Mouse (Mus musculus): Measurements from ENCODE around the gene Nfix. TPM values are rescaled to one million over a fixed set of nuclear protein-coding genes. Genes with fewer than 3 reads are reported as not detected.

The Nfix gene
- total and polyA plus RNA-seq, 2 experiments from 2014 or later: 92.5 to 123 TPM

- WGBS: 30% methylated on average over 5 of the region's 5 CpGs
- ATAC-seq: no peak
Measured at GRCm38 (mm10) chr8:84781686-84782505, 18.2 kb downstream of the Nfix start.

GRCm38 (mm10) chr8:84780949-84781680 is 19.0 kb downstream of the Nfix start:
- 30% methylated on average over 6 of the region's 6 CpGs for WGBS
- TF ChIP-seq CTCF (IDR thresholded peaks at IDR 0.05; ENCODE audit: low read depth): no peak
- Histone ChIP-seq H3K4me1 (ENCODE audit: insufficient read depth, low read length) (peaks cover 43% of the 10 kb centered on the region), H3K9ac (replicated peaks; ENCODE audit: low read length) (peak overlapping the region; percentile 28; the same call in 1 of the 2 replicates), H3K27ac (peak overlapping the region; percentile 90), H3K9me3 (ENCODE audit: low read length) (no peaks in the 10 kb centered on the region), H3K27me3 (ENCODE audit: insufficient read depth, low read length) (peaks cover 13% of the 10 kb centered on the region), H3K36me3 (ENCODE audit: insufficient read depth, low read length) (no peaks in the 10 kb centered on the region), H3K4me3 (ENCODE audit: low read length) (no peak overlapping the region), H3K4me2 (ENCODE audit: low read depth, low read length) (no peak overlapping the region)
- DNase-seq (ENCODE audit: low spot score) (peak; percentile 38), ATAC-seq (peak; percentile 36)

More at GRCm38 (mm10) chr8:84781686-84782505, 18.2 kb downstream of the Nfix start:
- peaks cover 51% of the 10 kb centered on the region for H3K4me1 ChIP-seq (ENCODE audit: insufficient read depth, low read length)
- no peak overlapping the region for H3K4me2 ChIP-seq (ENCODE audit: low read depth, low read length)
- no peak overlapping the region for H3K4me3 ChIP-seq (ENCODE audit: low read length)
- no peaks in the 10 kb centered on the region for H3K36me3 ChIP-seq (ENCODE audit: insufficient read depth, low read length)
- peak overlapping the region; percentile 28; the same call in 1 of the 2 replicates for H3K9ac ChIP-seq (replicated peaks; ENCODE audit: low read length)
- TF ChIP-seq CTCF (IDR thresholded peaks at IDR 0.05; ENCODE audit: low read depth): no peak
- H3K9me3 ChIP-seq (ENCODE audit: low read length): no peaks in the 10 kb centered on the region
- no peak for DNase-seq (ENCODE audit: low spot score)
- peak overlapping the region; percentile 90 for H3K27ac ChIP-seq
- H3K27me3 ChIP-seq (ENCODE audit: insufficient read depth, low read length): peaks cover 13% of the 10 kb centered on the region

GRCm38 (mm10) chr8:84780225-84780555 is 20.0 kb downstream of the Nfix start:
- ATAC-seq (no peak), DNase-seq (ENCODE audit: low spot score) (no peak)
- WGBS: 25% methylated on average over 13 of the region's 13 CpGs
- peak overlapping the region; percentile 37 for H3K4me2 ChIP-seq (ENCODE audit: low read depth, low read length)
- TF ChIP-seq CTCF (IDR thresholded peaks at IDR 0.05; ENCODE audit: low read depth): no peak
- H3K4me1 ChIP-seq (ENCODE audit: insufficient read depth, low read length): peaks cover 42% of the 10 kb centered on the region
- H3K9me3 ChIP-seq (ENCODE audit: low read length): no peaks in the 10 kb centered on the region
- H3K27me3 ChIP-seq (ENCODE audit: insufficient read depth, low read length): peaks cover 10% of the 10 kb centered on the region
- peak overlapping the region; percentile 90 for H3K27ac ChIP-seq
- H3K4me3 ChIP-seq (ENCODE audit: low read length): 0 out of 2 replicates have a peak overlapping the region, but pooled peaks have one; percentile 1
- H3K9ac ChIP-seq (replicated peaks; ENCODE audit: low read length): peak overlapping the region; percentile 51; the same call in 1 of the 2 replicates
- H3K36me3 ChIP-seq (ENCODE audit: insufficient read depth, low read length): no peaks in the 10 kb centered on the region

GRCm38 (mm10) chr8:84779519-84780224 is 20.5 kb downstream of the Nfix start:
- Histone ChIP-seq H3K4me3 (ENCODE audit: low read length) (peak overlapping the region; percentile 4; the same call in 1 of the 2 replicates), H3K9ac (replicated peaks; ENCODE audit: low read length) (peak overlapping the region; percentile 51), H3K36me3 (ENCODE audit: insufficient read depth, low read length) (no peaks in the 10 kb centered on the region), H3K4me1 (ENCODE audit: insufficient read depth, low read length) (peaks cover 40% of the 10 kb centered on the region), H3K27ac (peak overlapping the region; percentile 90), H3K27me3 (ENCODE audit: insufficient read depth, low read length) (peaks cover 10% of the 10 kb centered on the region), H3K9me3 (ENCODE audit: low read length) (no peaks in the 10 kb centered on the region), H3K4me2 (ENCODE audit: low read depth, low read length) (peak overlapping the region; percentile 37)
- peak; percentile 52; the same call in 1 of the 2 replicates for ATAC-seq
- DNase-seq (ENCODE audit: low spot score): peak; percentile 65
- 9% methylated on average over 19 of the region's 19 CpGs for WGBS
- TF ChIP-seq CTCF (IDR thresholded peaks at IDR 0.05; ENCODE audit: low read depth): no peak

- Histone ChIP-seq H3K36me3 (ENCODE audit: insufficient read depth, low read length) (no peaks in the 10 kb centered on the region), H3K9me3 (ENCODE audit: low read length) (no peaks in the 10 kb centered on the region), H3K4me1 (ENCODE audit: insufficient read depth, low read length) (peaks cover 34% of the 10 kb centered on the region), H3K27ac (peak overlapping the region; percentile 90), H3K4me3 (ENCODE audit: low read length) (no peak overlapping the region), H3K4me2 (ENCODE audit: low read depth, low read length) (peak overlapping the region; percentile 37), H3K27me3 (ENCODE audit: insufficient read depth, low read length) (peaks cover 10% of the 10 kb centered on the region), H3K9ac (replicated peaks; ENCODE audit: low read length) (peak overlapping the region; percentile 51)
- no peak for ATAC-seq
- TF ChIP-seq CTCF (IDR thresholded peaks at IDR 0.05; ENCODE audit: low read depth): no peak
- WGBS: 11% methylated on average over 11 of the region's 11 CpGs
- peak; percentile 69 for DNase-seq (ENCODE audit: low spot score)
Measured at GRCm38 (mm10) chr8:84778638-84779380, 21.3 kb downstream of the Nfix start.

Measured in hindbrain, postnatal 0 days (tissue).